Mouse (Mus musculus) MEL (cell line): ENCODE data around the gene App. TPM values are rescaled to one million over a fixed set of nuclear protein-coding genes. Genes with fewer than 3 reads are reported as not detected.

Experiments used
- DNase-seq: peaks from one replicate; pipeline ENCODE4 v3.0.0; 2011; ENCODE audit warnings: low read depth, low spot score
- H3K27ac ChIP-seq: 2 replicates; pipeline ENCODE4 v1.5.1; 2012; ENCODE audit warnings: low read depth, mild to moderate bottlenecking, control low read depth, low read length, moderate library complexity; ENCODE audit not compliant: control insufficient read depth
- H3K27me3 ChIP-seq, 2 experiments: fragments of 150-350 bp in 1 of 2; sonication (generic) in 1 of 2; 2 replicates each; pipeline ENCODE4 v1.6.1; 2012; ENCODE audit warnings: low read length in 2 of 2, mild to moderate bottlenecking in 2 of 2, improper control_type of control experiment in 1 of 2, moderate library complexity in 1 of 2; ENCODE audit not compliant: insufficient read depth in 2 of 2, control insufficient read depth in 1 of 2
- H3K36me3 ChIP-seq, 2 experiments: 2 replicates each; pipeline ENCODE4 v1.6.1; 2012 to 2014; ENCODE audit warnings: low read length in 2 of 2, improper control_type of control experiment in 1 of 2, inconsistent platforms in 1 of 2, mild to moderate bottlenecking in 1 of 2; ENCODE audit not compliant: insufficient read depth in 2 of 2, control insufficient read depth in 1 of 2
- H3K4me1 ChIP-seq, 2 experiments: fragments of 150-350 bp in 1 of 2; sonication (generic) in 1 of 2; 2 replicates each; pipeline ENCODE4 v1.6.1; 2012; ENCODE audit warnings: low read length in 2 of 2, improper control_type of control experiment in 1 of 2, mild to moderate bottlenecking in 1 of 2; ENCODE audit not compliant: insufficient read depth in 2 of 2, control insufficient read depth in 1 of 2
- H3K4me3 ChIP-seq, 2 experiments: fragments of 150-350 bp in 1 of 2; sonication (generic) in 1 of 2; 2 replicates each; pipeline ENCODE4 v1.5.1; 2012; ENCODE audit warnings: low read depth in 2 of 2, low read length in 2 of 2, mild to moderate bottlenecking in 2 of 2, moderate library complexity in 2 of 2, control low read depth in 1 of 2, improper control_type of control experiment in 1 of 2; ENCODE audit not compliant: control insufficient read depth in 1 of 2, insufficient read depth in 1 of 2
- H3K79me2 ChIP-seq: 2 replicates; pipeline ENCODE4 v1.6.1; 2012; ENCODE audit warnings: mild to moderate bottlenecking, low read length, moderate library complexity; ENCODE audit not compliant: control insufficient read depth, poor library complexity, insufficient read depth
- H3K9ac ChIP-seq: 2 replicates; pipeline ENCODE4 v1.6.1; 2012; ENCODE audit warnings: low read depth, mild to moderate bottlenecking, control low read depth, low read length, moderate library complexity; ENCODE audit not compliant: control insufficient read depth, poor library complexity, severe bottlenecking
- H3K9me3 ChIP-seq: fragments of 150-350 bp; sonication (generic); replicated peaks from 2 replicates; pipeline ENCODE4 v1.6.1; 2012; ENCODE audit warnings: mild to moderate bottlenecking, low read length, improper control_type of control experiment, moderate library complexity; ENCODE audit not compliant: insufficient read depth
- BHLHE40 ChIP-seq: IDR thresholded peaks from 2 replicates; pipeline ENCODE4 v1.6.1; 2012; ENCODE audit warnings: low read depth, mild to moderate bottlenecking, inconsistent platforms, low read length, improper control_type of control experiment, borderline replicate concordance
- CHD2 ChIP-seq: IDR thresholded peaks from 2 replicates; pipeline ENCODE4 v1.6.1; 2011; ENCODE audit warnings: low read length, improper control_type of control experiment
- CTCF ChIP-seq, 3 experiments: IDR thresholded peaks in 2 of 3; conservative IDR thresholded peaks in 1 of 3; 2 replicates each; pipeline ENCODE4 v1.5.1; 2011 to 2012; ENCODE audit warnings: low read length in 3 of 3, low read depth in 2 of 3, mild to moderate bottlenecking in 2 of 3, improper control_type of control experiment in 1 of 3, inconsistent platforms in 1 of 3, mixed read lengths in 1 of 3, moderate library complexity in 1 of 3; ENCODE audit not compliant: control insufficient read depth in 1 of 3, insufficient read depth in 1 of 3, poor library complexity in 1 of 3, severe bottlenecking in 1 of 3
- ELF1 ChIP-seq: IDR thresholded peaks from 2 replicates; pipeline ENCODE4 v1.6.1; 2014; ENCODE audit warnings: low read depth, mild to moderate bottlenecking, inconsistent platforms, low read length, improper control_type of control experiment, moderate library complexity
- ETS1 ChIP-seq: IDR thresholded peaks from 2 replicates; pipeline ENCODE4 v1.6.1; 2012; ENCODE audit warnings: low read depth, mild to moderate bottlenecking, inconsistent platforms, low read length, improper control_type of control experiment, moderate library complexity
- JUND ChIP-seq: IDR thresholded peaks from 2 replicates; pipeline ENCODE4 v1.6.1; 2011; ENCODE audit warnings: low read depth, mild to moderate bottlenecking, improper control_type of control experiment, low read length
- MXI1 ChIP-seq: IDR thresholded peaks from 2 replicates; pipeline ENCODE4 v1.6.1; 2011; ENCODE audit warnings: mild to moderate bottlenecking, low read depth, low read length, improper control_type of control experiment
- NELFE ChIP-seq: IDR thresholded peaks from 2 replicates; pipeline ENCODE4 v1.6.1; 2011; ENCODE audit warnings: low read depth, low read length, improper control_type of control experiment
- NRF1 ChIP-seq: IDR thresholded peaks from 2 replicates; pipeline ENCODE4 v1.6.1; 2014; ENCODE audit warnings: low read depth, mild to moderate bottlenecking, inconsistent platforms, low read length, improper control_type of control experiment, moderate library complexity; ENCODE audit not compliant: poor library complexity, insufficient read depth, severe bottlenecking
- POLR2A ChIP-seq, 2 experiments: IDR thresholded peaks; 2 replicates each; pipeline ENCODE4 v1.6.1; 2011 to 2012; ENCODE audit warnings: low read length in 2 of 2, mild to moderate bottlenecking in 2 of 2, control low read depth in 1 of 2, improper control_type of control experiment in 1 of 2, low read depth in 1 of 2, moderate library complexity in 1 of 2; ENCODE audit not compliant: control insufficient read depth in 1 of 2, insufficient read depth in 1 of 2, poor library complexity in 1 of 2
- POLR2AphosphoS2 ChIP-seq: IDR thresholded peaks from 2 replicates; pipeline ENCODE4 v1.6.1; 2011; ENCODE audit warnings: low read length, improper control_type of control experiment
- SIN3A ChIP-seq: IDR thresholded peaks from 2 replicates; pipeline ENCODE4 v1.6.1; 2012; ENCODE audit warnings: low read length, improper control_type of control experiment, inconsistent platforms
- TAL1 ChIP-seq: IDR thresholded peaks from 2 replicates; pipeline ENCODE4 v1.6.1; 2012; ENCODE audit warnings: mild to moderate bottlenecking, inconsistent platforms, low read length, moderate library complexity, mixed read lengths
- TBP ChIP-seq: IDR thresholded peaks from 2 replicates; pipeline ENCODE4 v1.8.0; 2011; ENCODE audit warnings: low read depth, low read length, improper control_type of control experiment
- USF1 ChIP-seq: IDR thresholded peaks from 2 replicates; pipeline ENCODE4 v1.6.1; 2014; ENCODE audit warnings: low read depth, mild to moderate bottlenecking, inconsistent platforms, low read length, improper control_type of control experiment, moderate library complexity
- USF2 ChIP-seq, 2 experiments: IDR thresholded peaks; 2 replicates each; pipeline ENCODE4 v1.6.1; 2011 to 2012; ENCODE audit warnings: improper control_type of control experiment in 2 of 2, low read length in 2 of 2, borderline replicate concordance in 1 of 2, inconsistent platforms in 1 of 2, low read depth in 1 of 2, mild to moderate bottlenecking in 1 of 2; ENCODE audit not compliant: insufficient read depth in 1 of 2
- ZC3H11A ChIP-seq: IDR thresholded peaks from 2 replicates; pipeline ENCODE4 v1.6.1; 2012; ENCODE audit warnings: low read depth, mild to moderate bottlenecking, inconsistent platforms, low read length, improper control_type of control experiment
- ZMIZ1 ChIP-seq: IDR thresholded peaks from 2 replicates; pipeline ENCODE4 v1.6.1; 2012; ENCODE audit warnings: low read depth, mild to moderate bottlenecking, inconsistent platforms, low read length, improper control_type of control experiment, moderate library complexity
- polyA plus RNA-seq, 2 experiments: library from polyadenylated mRNA; stranded (reverse) in 1 of 2; unstranded in 1 of 2; fragments of >175 nt in 1 of 2; fragments of >200 nt in 1 of 2; gene quantifications; 2 replicates each; pipeline versions ENCODE4 v1.2.1 to v1.2.4; 2012; ENCODE audit warnings: low replicate concordance in 2 of 2, low read depth in 1 of 2; ENCODE audit not compliant: insufficient read length in 2 of 2, insufficient read depth in 1 of 2, missing spikeins in 1 of 2
- total RNA-seq: library from RNA; depleted of rRNA; stranded (reverse); fragments of 300-350 nt; gene quantifications from 2 replicates; pipeline ENCODE4 v1.2.3, GENCODE M21; 2012; rRNA removed

Gene App
- total RNA-seq (not detected in 2 replicates), polyA plus RNA-seq (not detected)

DNA sequence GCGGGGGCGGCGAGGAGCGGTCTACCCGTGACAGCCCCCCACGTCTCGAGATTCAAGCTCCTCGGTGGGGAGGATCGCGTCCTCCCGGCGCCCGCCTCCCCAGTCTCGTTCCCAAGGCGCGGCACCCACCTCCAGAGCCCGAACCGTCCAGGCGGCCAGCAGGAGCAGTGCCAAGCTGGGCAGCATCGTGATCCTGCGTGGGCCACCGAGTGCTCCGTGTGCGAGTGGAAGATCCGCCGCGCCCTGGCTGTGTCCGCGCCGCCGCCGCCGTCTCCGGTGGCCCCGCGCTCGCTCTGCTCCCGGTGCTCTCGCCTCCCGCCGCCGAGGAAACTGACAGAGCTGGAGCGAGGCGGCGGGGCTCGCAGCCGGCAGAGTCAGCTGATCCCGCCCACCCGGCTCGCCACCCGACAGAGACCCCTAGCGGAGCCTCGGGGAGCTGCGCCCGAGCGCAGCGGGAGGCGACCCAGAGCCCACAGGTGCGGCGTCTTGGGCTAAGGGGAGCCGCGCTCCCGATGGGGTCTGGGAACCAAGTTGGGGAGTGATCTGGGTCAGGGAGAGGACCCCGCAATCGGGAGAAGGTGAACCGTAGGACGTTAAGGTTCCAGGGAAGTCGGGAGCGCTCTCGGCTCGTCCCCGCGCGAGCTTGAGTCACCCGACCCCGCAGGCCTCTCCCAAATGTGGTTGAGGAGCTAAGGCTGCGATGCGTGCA is at the start of gene App:
TSS of gene App (minus strand) at position 394 of the 709 bp plus-strand sequence.
- H3K36me3 ChIP-seq, result no peaks in the 10 kb centered on the region
- H3K27me3 ChIP-seq, result no peaks in the 10 kb centered on the region
- no peak for TF ChIP-seq TBP
- TF ChIP-seq MXI1, result no peak
- no peak for TF ChIP-seq USF2 (IDR thresholded peaks at IDR 0.05; ENCODE audit: borderline replicate concordance in 1 of 2, insufficient read depth in 1 of 2, low read depth in 1 of 2, low read length in 2 of 2)
- TF ChIP-seq, all 39 proteins: peak for 0
- Histone ChIP-seq H3K79me2 (no peaks in the 10 kb centered on the region), H3K9ac (no peak within 1 kb of the TSS), H3K4me1 (no peaks in the 10 kb centered on the region), H3K27ac (no peak within 1 kb of the TSS), H3K9me3 (no peaks in the 10 kb centered on the region), H3K4me3 (no peak within 1 kb of the TSS)
- no peak for DNase-seq

GRCm38 (mm10) chr16:85215846-85216245 is 42.3 kb upstream of the App start:
- no peaks in the 10 kb centered on the region for H3K36me3 ChIP-seq
- TF ChIP-seq NELFE (no peak), JUND (no peak), POLR2A (IDR thresholded peaks at IDR 0.05; ENCODE audit: control insufficient read depth in 1 of 2, insufficient read depth in 1 of 2, low read depth in 1 of 2, low read length in 2 of 2, poor library complexity in 1 of 2) (no peak), ELF1 (no peak), ZC3H11A (no peak), TBP (no peak)
- no peak overlapping the region for H3K4me3 ChIP-seq
- H3K27ac ChIP-seq, result no peak overlapping the region
- no peaks in the 10 kb centered on the region for H3K4me1 ChIP-seq
- no peak overlapping the region for H3K9ac ChIP-seq
- no peaks in the 10 kb centered on the region for H3K27me3 ChIP-seq
- DNase-seq, result no peak
- no peaks in the 10 kb centered on the region for H3K79me2 ChIP-seq
- no peaks in the 10 kb centered on the region for H3K9me3 ChIP-seq

DNA sequence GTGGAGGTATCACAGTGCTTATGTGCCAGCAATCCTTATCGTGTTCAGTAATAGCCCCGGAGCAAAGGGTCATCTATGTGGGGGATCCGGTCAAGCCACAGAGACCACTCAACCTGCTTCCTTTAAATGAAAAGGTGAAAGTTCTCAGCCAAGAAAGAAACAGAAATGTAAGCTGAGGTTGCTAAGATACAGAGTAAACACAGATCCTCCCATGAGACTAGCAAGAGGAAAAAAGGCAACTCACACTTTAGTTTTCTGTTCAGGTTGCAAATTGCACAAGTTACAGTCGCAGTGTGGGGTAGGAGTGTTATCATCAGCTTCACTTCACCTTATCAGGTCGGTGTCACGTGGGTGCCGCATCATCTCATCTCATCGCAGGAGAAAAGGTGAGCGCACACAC is 41.6 kb upstream of the App start:
- H3K4me1 ChIP-seq, result no peaks in the 10 kb centered on the region

More for the DNA sequence above, 41.6 kb upstream of the App start:
- Histone ChIP-seq H3K27ac (no peak overlapping the region), H3K36me3 (no peaks in the 10 kb centered on the region), H3K9ac (no peak overlapping the region), H3K27me3 (no peaks in the 10 kb centered on the region), H3K9me3 (no peaks in the 10 kb centered on the region), H3K79me2 (no peaks in the 10 kb centered on the region), H3K4me3 (no peak overlapping the region)
- no peak for DNase-seq
- TF ChIP-seq ELF1 (no peak), POLR2A (IDR thresholded peaks at IDR 0.05; ENCODE audit: control insufficient read depth in 1 of 2, insufficient read depth in 1 of 2, low read depth in 1 of 2, low read length in 2 of 2, poor library complexity in 1 of 2) (no peak), POLR2AphosphoS2 (no peak), NRF1 (no peak), BHLHE40 (no peak), TAL1 (no peak), CTCF (IDR thresholded peaks at IDR 0.05 in 2 of 3, conservative IDR thresholded peaks at IDR 0.05 in 1 of 3; ENCODE audit: control insufficient read depth in 1 of 3, insufficient read depth in 1 of 3, low read depth in 2 of 3, low read length in 3 of 3, poor library complexity in 1 of 3, severe bottlenecking in 1 of 3) (no peak), ETS1 (no peak), CHD2 (no peak), USF1 (no peak), ZMIZ1 (no peak), SIN3A (no peak), USF2 (IDR thresholded peaks at IDR 0.05; ENCODE audit: borderline replicate concordance in 1 of 2, insufficient read depth in 1 of 2, low read depth in 1 of 2, low read length in 2 of 2) (no peak)
